Comparison of ENCODE assay signal across 14 mouse cellular contexts in genomic region chr9:102235444-102235951, GRCm38 (mm10).
DNase-seq lines count a peak whose midpoint lies in the region; ATAC-seq and TF ChIP-seq lines count a peak whose summit lies in the region.
"Had no signal": no experiment of that assay in that cellular context is flagged by ENCODE, and none has a peak within 500 bp of the region (broad histone marks: within the 10 kb centered on the region; RNA-seq: fewer than 3 reads in every experiment).

No protein-coding gene starts in this region.

- no peak for TF ChIP-seq EP300 in stomach, postnatal 0 days (optimal IDR thresholded peaks at IDR 0.05)
- no peak for TF ChIP-seq EP300 in lung, postnatal 0 days (IDR thresholded peaks at IDR 0.05)

- no peak overlapping the region for H3K4me3 ChIP-seq in forebrain, embryonic 16.5 days (replicated peaks; ENCODE audit: low read length)
- no peak overlapping the region for H3K4me3 ChIP-seq in midbrain, embryonic 12.5 days
- no peak overlapping the region for H3K4me3 ChIP-seq in stomach, postnatal 0 days (ENCODE audit: low read depth, low read length)
- no peak overlapping the region for H3K4me3 ChIP-seq in lung, postnatal 0 days (ENCODE audit: low read depth, low read length)
- H3K4me3 ChIP-seq: embryonic facial prominence, embryonic 12.5 days; left cerebral cortex, adult 2 months; limb, embryonic 15.5 days had no signal

- H3K9me3 ChIP-seq in forebrain, embryonic 16.5 days (ENCODE audit: control insufficient read depth, low read length), result no peaks in the 10 kb centered on the region
- no peaks in the 10 kb centered on the region for H3K9me3 ChIP-seq in midbrain, embryonic 12.5 days
- H3K9me3 ChIP-seq in stomach, postnatal 0 days (ENCODE audit: control insufficient read depth, low read length), result no peaks in the 10 kb centered on the region
- H3K9me3 ChIP-seq in lung, postnatal 0 days (ENCODE audit: low read length), result no peaks in the 10 kb centered on the region
- H3K9me3 ChIP-seq: embryonic facial prominence, embryonic 12.5 days; limb, embryonic 15.5 days had no signal

- no peaks in the 10 kb centered on the region for H3K36me3 ChIP-seq in forebrain, embryonic 16.5 days (ENCODE audit: control insufficient read depth, insufficient read depth)
- no peaks in the 10 kb centered on the region for H3K36me3 ChIP-seq in midbrain, embryonic 12.5 days
- no peaks in the 10 kb centered on the region for H3K36me3 ChIP-seq in stomach, postnatal 0 days (ENCODE audit: control insufficient read depth, insufficient read depth, low read length)
- no peaks in the 10 kb centered on the region for H3K36me3 ChIP-seq in lung, postnatal 0 days (ENCODE audit: insufficient read depth, low read length)
- H3K36me3 ChIP-seq: embryonic facial prominence, embryonic 12.5 days; limb, embryonic 15.5 days had no signal

- H3K4me2 ChIP-seq in forebrain, embryonic 16.5 days (ENCODE audit: low read length), result no peak overlapping the region
- H3K4me2 ChIP-seq in midbrain, embryonic 12.5 days (replicated peaks), result no peak overlapping the region
- H3K4me2 ChIP-seq in stomach, postnatal 0 days (replicated peaks; ENCODE audit: low read depth), result no peak overlapping the region
- H3K4me2 ChIP-seq in lung, postnatal 0 days (replicated peaks; ENCODE audit: low read depth, low read length), result no peak overlapping the region
- H3K4me2 ChIP-seq: embryonic facial prominence, embryonic 12.5 days; limb, embryonic 15.5 days had no signal

- DNase-seq in layer of hippocampus, adult 11-12 months (ENCODE audit: low spot score), result peak; percentile 24
- DNase-seq in layer of hippocampus, adult 9-10 months (ENCODE audit: low spot score), result no peak
- DNase-seq in stomach, postnatal 0 days (ENCODE audit: low spot score), result no peak
- DNase-seq in lung, postnatal 0 days (ENCODE audit: low spot score), result no peak
- DNase-seq in lung, adult 18-20 months, result no peak
- DNase-seq: cerebellum, adult 9-10 months; heart, postnatal 14 days had no signal

- H3K27ac ChIP-seq in forebrain, embryonic 16.5 days (ENCODE audit: low read length), result no peak overlapping the region
- H3K27ac ChIP-seq in midbrain, embryonic 12.5 days (replicated peaks), result no peak overlapping the region
- H3K27ac ChIP-seq in stomach, postnatal 0 days (replicated peaks), result 0 out of 2 replicates have a peak overlapping the region, but pooled peaks have one; percentile 13
- no peak overlapping the region for H3K27ac ChIP-seq in lung, postnatal 0 days (ENCODE audit: low read length)
- H3K27ac ChIP-seq: embryonic facial prominence, embryonic 12.5 days; left cerebral cortex, adult 2 months; limb, embryonic 15.5 days had no signal

- WGBS in forebrain, embryonic 16.5 days, result 11% methylated on average over 4 of the region's 4 CpGs
- WGBS in midbrain, embryonic 12.5 days, result 28% methylated on average over 4 of the region's 4 CpGs
- WGBS in stomach, postnatal 0 days, result 57% methylated on average over 4 of the region's 4 CpGs
- 59% methylated on average over 4 of the region's 4 CpGs for WGBS in lung, postnatal 0 days

- ATAC-seq in forebrain, embryonic 16.5 days, result peak; percentile 87
- ATAC-seq in midbrain, embryonic 12.5 days (ENCODE audit: low FRiP score, low read depth), result peak; percentile 73
- no peak for ATAC-seq in stomach, postnatal 0 days (ENCODE audit: low FRiP score, low TSS enrichment)
- ATAC-seq in lung, postnatal 0 days, result no peak
- ATAC-seq in megakaryocyte, adult 5-6 weeks (ENCODE audit: poor library complexity, severe bottlenecking), result no peak
- ATAC-seq: intestine, postnatal 0 days had no signal

- H3K4me1 ChIP-seq in forebrain, embryonic 16.5 days (replicated peaks; ENCODE audit: control insufficient read depth, insufficient read depth, low read length), result peaks cover 35% of the 10 kb centered on the region
- peaks cover 21% of the 10 kb centered on the region for H3K4me1 ChIP-seq in midbrain, embryonic 12.5 days
- no peaks in the 10 kb centered on the region for H3K4me1 ChIP-seq in stomach, postnatal 0 days (replicated peaks; ENCODE audit: control insufficient read depth, insufficient read depth)
- H3K4me1 ChIP-seq in lung, postnatal 0 days (ENCODE audit: insufficient read depth, low read depth, low read length), result no peaks in the 10 kb centered on the region
- H3K4me1 ChIP-seq: embryonic facial prominence, embryonic 12.5 days; limb, embryonic 15.5 days had no signal

- no peak for TF ChIP-seq CTCF in stomach, postnatal 0 days (IDR thresholded peaks at IDR 0.05; ENCODE audit: low read depth)
- TF ChIP-seq CTCF in lung, postnatal 0 days (IDR thresholded peaks at IDR 0.05), result no peak

- no peak overlapping the region for H3K9ac ChIP-seq in forebrain, embryonic 16.5 days (replicated peaks; ENCODE audit: low read depth, low read length)
- no peak overlapping the region for H3K9ac ChIP-seq in midbrain, embryonic 12.5 days (replicated peaks)
- H3K9ac ChIP-seq in stomach, postnatal 0 days (ENCODE audit: low read length), result no peak overlapping the region
- no peak overlapping the region for H3K9ac ChIP-seq in lung, postnatal 0 days (replicated peaks; ENCODE audit: low read depth)
- H3K9ac ChIP-seq: embryonic facial prominence, embryonic 12.5 days; limb, embryonic 15.5 days had no signal

- peaks cover 10% of the 10 kb centered on the region; the same call in 1 of the 2 replicates for H3K27me3 ChIP-seq in forebrain, embryonic 16.5 days (replicated peaks; ENCODE audit: control insufficient read depth, insufficient read depth, low read length)
- H3K27me3 ChIP-seq in midbrain, embryonic 12.5 days, result peaks cover 22% of the 10 kb centered on the region
- H3K27me3 ChIP-seq in stomach, postnatal 0 days (ENCODE audit: control insufficient read depth, insufficient read depth, low read length), result no peaks in the 10 kb centered on the region
- H3K27me3 ChIP-seq in lung, postnatal 0 days (replicated peaks; ENCODE audit: insufficient read depth, low read length), result no peaks in the 10 kb centered on the region
- H3K27me3 ChIP-seq: embryonic facial prominence, embryonic 12.5 days; limb, embryonic 15.5 days had no signal

Comparison
In these comparisons a context has a peak if more than half of its experiments do, and no peak if none do; other contexts are left out.
1. ATAC-seq: peak in forebrain, embryonic 16.5 days (single experiment) and midbrain, embryonic 12.5 days (single experiment); none in stomach, postnatal 0 days (single experiment), lung, postnatal 0 days (single experiment) and megakaryocyte, adult 5-6 weeks (single experiment).